Mouse (Mus musculus) stomach, postnatal 0 days (tissue): ENCODE measurements around the gene Lmbrd2.

Experiments used
- CTCF ChIP-seq: IDR thresholded peaks from 2 replicates; pipeline ENCODE4 v1.5.1; 2016; ENCODE audit warnings: antibody characterized with exemption, low read depth, mild to moderate bottlenecking, moderate library complexity
- EP300 ChIP-seq: optimal IDR thresholded peaks from 2 replicates; pipeline ENCODE3; 2016; ENCODE audit warnings: antibody characterized with exemption

- TF ChIP-seq CTCF (no peak), EP300 (no peak)
These were observed 49.7 kb upstream of the Lmbrd2 start for GRCm38 (mm10) chr15:9090662-9091061.
